Mouse (Mus musculus) midbrain, postnatal 0 days (tissue): Measurements from ENCODE around the gene Rtl5. TPM values are rescaled to one million over a fixed set of nuclear protein-coding genes. Genes with fewer than 3 reads are reported as not detected.
"Not testable (repeated sequence)": the region's sequence is repeated elsewhere in the genome, so short reads cannot be mapped to it uniquely, and the experiment has no call there.

Experiments
- ATAC-seq: fragments of 200-750 bp; cut with Nextera tagmentation; 2 replicates; pipeline ENCODE4 v1.8.0; 2017; ENCODE audit warnings: moderate number of reproducible peaks, mild to moderate bottlenecking, moderate TSS enrichment, moderate library complexity; ENCODE audit not compliant: low FRiP score
- DNase-seq: peaks from one replicate; pipeline ENCODE4 v3.0.0-alpha.2; 2015; ENCODE audit warnings: low spot score
- H3K27ac ChIP-seq: fragments of 300-500 bp; sonication (generic); 2 replicates; pipeline ENCODE4 v1.5.1; 2014; ENCODE audit warnings: low read depth, mild to moderate bottlenecking, low read length, mixed read lengths
- H3K27me3 ChIP-seq: fragments of 300-500 bp; sonication (generic); 2 replicates; pipeline ENCODE4 v1.6.1; 2014; ENCODE audit warnings: low read length, control low read depth, mixed read lengths; ENCODE audit not compliant: insufficient read depth
- H3K36me3 ChIP-seq: fragments of 300-500 bp; sonication (generic); 2 replicates; pipeline ENCODE4 v1.6.1; 2014; ENCODE audit warnings: low read length, control low read depth, mixed read lengths; ENCODE audit not compliant: insufficient read depth
- H3K4me1 ChIP-seq: fragments of 300-500 bp; sonication (generic); 2 replicates; pipeline ENCODE4 v1.6.1; 2014; ENCODE audit warnings: mild to moderate bottlenecking, control low read depth, antibody characterized with exemption, low read length, mixed read lengths; ENCODE audit not compliant: insufficient read depth
- H3K4me2 ChIP-seq: fragments of 300-500 bp; sonication (generic); 2 replicates; pipeline ENCODE4 v1.6.1; 2014; ENCODE audit warnings: low read depth, mild to moderate bottlenecking, low read length, mixed read lengths; ENCODE audit not compliant: poor library complexity, severe bottlenecking
- H3K4me3 ChIP-seq: fragments of 300-500 bp; sonication (generic); 2 replicates; pipeline ENCODE4 v1.5.1; 2014; ENCODE audit warnings: low read depth, mild to moderate bottlenecking, low read length, moderate library complexity
- H3K9ac ChIP-seq: fragments of 300-500 bp; sonication (generic); replicated peaks from 2 replicates; pipeline ENCODE4 v1.6.1; 2014; ENCODE audit warnings: mild to moderate bottlenecking, low read length, moderate library complexity, mixed read lengths; ENCODE audit not compliant: poor library complexity, severe bottlenecking
- H3K9me3 ChIP-seq: fragments of 300-500 bp; sonication (generic); 2 replicates; pipeline ENCODE4 v1.6.1; 2016; ENCODE audit warnings: low read length, control low read depth
- CTCF ChIP-seq: IDR thresholded peaks from 2 replicates; pipeline ENCODE4 v1.5.1; 2016; ENCODE audit warnings: antibody characterized with exemption, mild to moderate bottlenecking
- WGBS: fragments of 180-500 bp; shearing (Covaris S2); extraction: QIAGEN DNeasy Blood & Tissue Kit; methylation state at CpG from one replicate; pipeline ENCODE4 v1.1.7; 2014; 5-methylcytosine and 5-hydroxymethylcytosine counted together
- polyA plus RNA-seq: library from polyadenylated mRNA; unstranded; fragments of >200 nt; fragmentation: Nextera tagmentation; extraction: Ambion mirVana; gene quantifications from 2 replicates; pipeline ENCODE4 v1.2.1, GENCODE M21; 2015
- total RNA-seq: library from RNA; depleted of rRNA; stranded (reverse); fragments of >200 nt; gene quantifications from 2 replicates; pipeline ENCODE4 v1.2.3, GENCODE M21; 2014; rRNA removed

Gene Rtl5
- total RNA-seq (45.8 and 50.0 TPM in 2 replicates), polyA plus RNA-seq (6.2 and 7.5 TPM in 2 replicates)

DNA sequence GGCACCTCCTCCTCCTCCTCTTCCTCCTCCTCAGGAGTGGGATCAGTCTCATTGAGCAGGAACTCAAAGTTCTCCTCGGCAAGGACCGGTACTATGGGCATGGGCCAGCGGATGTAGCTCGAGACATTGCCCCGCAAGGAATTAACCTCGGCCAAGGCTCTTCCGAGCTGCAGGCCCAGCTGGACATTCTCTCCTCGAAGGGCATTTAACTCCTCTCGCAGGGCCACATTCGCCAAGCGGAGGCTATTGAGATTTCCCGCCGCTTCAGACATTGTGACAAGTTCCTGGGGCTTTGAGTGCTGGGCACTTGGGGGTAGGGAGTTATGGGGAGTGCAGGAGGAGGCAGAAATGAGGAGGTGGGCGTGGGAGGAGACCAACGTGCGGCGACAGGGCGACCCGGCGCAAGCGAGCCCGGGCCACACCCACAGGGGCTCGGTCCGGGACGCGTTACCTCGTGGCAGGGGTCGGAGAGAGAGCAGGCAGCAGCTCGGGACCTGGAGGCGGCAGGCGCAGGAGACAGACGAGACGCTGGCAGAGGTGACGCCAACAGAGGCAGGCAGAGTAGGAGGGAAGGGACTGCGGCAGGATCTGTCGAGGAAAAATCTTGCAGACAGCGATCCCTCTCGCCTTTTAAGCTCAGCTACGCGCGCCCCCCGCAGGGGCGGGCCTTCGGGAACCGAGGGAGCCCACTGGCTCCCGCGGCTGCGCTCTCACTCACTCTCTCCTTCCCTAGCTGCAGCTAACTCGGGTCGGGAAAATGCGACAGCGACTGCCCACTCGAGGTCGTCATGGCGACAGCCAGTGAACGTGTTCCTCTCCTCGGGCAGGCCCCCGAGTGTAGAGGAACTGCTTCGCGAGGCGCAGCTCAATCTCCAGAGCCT is at the start of gene Rtl5:
Gene Rtl5, minus strand, starts transcription at position 714 of the 881 bp plus-strand sequence.
- peak within 1 kb of the TSS; percentile 43 for H3K4me3 ChIP-seq
- H3K4me2 ChIP-seq, result peak within 1 kb of the TSS; percentile 58
- WGBS, result 20% methylated on average over 55 of the region's 61 CpGs
- no peaks in the 10 kb centered on the region for H3K36me3 ChIP-seq
- no peaks in the 10 kb centered on the region for H3K9me3 ChIP-seq
- no peaks in the 10 kb centered on the region for H3K27me3 ChIP-seq
- TF ChIP-seq CTCF, result 0 out of 2 replicates have a peak, but pooled peaks have one; percentile 13
- ATAC-seq (peak; percentile 92), DNase-seq (peak; percentile 91)
- H3K9ac ChIP-seq, result peak within 1 kb of the TSS; percentile 61
- no peaks in the 10 kb centered on the region for H3K4me1 ChIP-seq
- peak within 1 kb of the TSS; percentile 69 for H3K27ac ChIP-seq

DNA sequence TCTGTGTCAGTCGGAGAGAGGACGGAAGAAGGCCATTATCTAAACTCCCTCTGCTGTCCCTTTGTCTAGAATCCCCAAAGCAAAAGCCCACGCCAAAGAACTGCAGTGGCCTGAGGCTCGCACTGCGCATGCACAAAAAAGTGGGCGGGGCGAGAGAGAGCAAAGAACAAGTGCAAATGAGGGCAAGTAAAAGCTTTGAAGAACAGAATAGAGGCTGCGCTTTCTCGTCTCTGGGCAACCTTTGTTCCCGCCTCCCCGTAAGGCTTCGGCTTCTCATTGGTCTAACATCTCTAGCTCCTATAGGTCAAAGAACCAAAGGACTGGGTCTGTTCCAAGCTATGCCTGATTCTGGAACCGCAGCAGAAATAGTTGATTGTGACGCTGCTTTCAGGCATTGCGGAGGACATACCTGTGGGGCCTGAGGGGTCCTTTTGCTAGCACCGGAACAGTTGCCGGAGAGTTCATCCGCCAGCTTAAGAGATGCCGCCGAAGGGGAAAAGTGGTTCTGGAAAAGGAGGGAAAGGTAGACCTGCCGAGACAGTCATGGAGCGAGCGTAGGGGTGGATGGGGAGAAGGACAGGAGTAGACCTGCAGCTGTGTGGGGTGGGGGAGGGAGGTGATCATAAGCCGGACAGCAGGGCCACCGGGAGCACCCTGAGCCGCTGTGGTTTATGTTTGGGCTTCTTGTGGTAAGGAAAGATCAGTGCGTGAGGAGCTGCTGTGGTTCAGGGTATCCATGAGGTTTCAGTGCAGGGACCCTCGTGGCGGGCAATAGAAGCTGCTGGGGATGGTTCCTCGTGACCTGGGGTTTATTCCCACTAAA is 48.1 kb upstream of the Rtl5 start, which contains the start of gene Pin4:
Gene Pin4, plus strand, starts transcription at position 406 of the 823 bp plus-strand sequence.
- peak within 1 kb of the TSS; percentile 48 for H3K4me3 ChIP-seq
- peak within 1 kb of the TSS; percentile 65 for H3K4me2 ChIP-seq
- H3K27ac ChIP-seq, result peak within 1 kb of the TSS; percentile 68
- no peaks in the 10 kb centered on the region for H3K4me1 ChIP-seq
- TF ChIP-seq CTCF, result peak; percentile 50
- H3K9me3 ChIP-seq, result no peaks in the 10 kb centered on the region
- WGBS, result 21% methylated on average over 29 of the region's 30 CpGs
- H3K27me3 ChIP-seq, result no peaks in the 10 kb centered on the region
- peak; percentile 98 for ATAC-seq
- DNase-seq, result peak; percentile 98
- H3K9ac ChIP-seq, result peak within 1 kb of the TSS; percentile 57
- H3K36me3 ChIP-seq, result no peaks in the 10 kb centered on the region

DNA sequence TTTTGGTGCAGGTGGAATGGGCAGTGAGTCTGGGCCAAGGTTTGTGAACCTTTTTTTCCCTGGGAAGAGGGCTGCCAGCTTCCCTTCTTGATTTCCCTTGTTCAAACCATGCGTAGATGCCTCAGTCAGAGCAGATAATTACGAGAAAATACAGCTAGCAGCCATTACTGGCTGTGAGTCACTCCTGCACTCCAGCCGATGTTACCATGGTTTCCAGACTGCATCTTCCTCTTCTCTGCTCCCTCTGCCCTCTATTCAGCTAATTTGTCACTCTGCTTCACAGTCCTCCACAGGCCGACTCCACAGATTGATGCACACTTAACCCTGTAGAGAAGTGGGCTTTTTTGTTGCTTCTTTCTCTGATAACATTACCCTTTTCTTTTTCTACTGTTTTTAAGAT is 44.6 kb upstream of the Rtl5 start:
- no peak overlapping the region for H3K4me2 ChIP-seq
- WGBS, result 25% methylated on average over 4 of the region's 4 CpGs
- no peaks in the 10 kb centered on the region for H3K27me3 ChIP-seq
- no peak for ATAC-seq
- no peak overlapping the region for H3K9ac ChIP-seq
- TF ChIP-seq CTCF, result no peak
- H3K27ac ChIP-seq, result peak overlapping the region; percentile 75
- no peaks in the 10 kb centered on the region for H3K9me3 ChIP-seq
- no peak overlapping the region for H3K4me3 ChIP-seq
- peak; percentile 45 for DNase-seq
- H3K4me1 ChIP-seq, result no peaks in the 10 kb centered on the region
- no peaks in the 10 kb centered on the region for H3K36me3 ChIP-seq

DNA sequence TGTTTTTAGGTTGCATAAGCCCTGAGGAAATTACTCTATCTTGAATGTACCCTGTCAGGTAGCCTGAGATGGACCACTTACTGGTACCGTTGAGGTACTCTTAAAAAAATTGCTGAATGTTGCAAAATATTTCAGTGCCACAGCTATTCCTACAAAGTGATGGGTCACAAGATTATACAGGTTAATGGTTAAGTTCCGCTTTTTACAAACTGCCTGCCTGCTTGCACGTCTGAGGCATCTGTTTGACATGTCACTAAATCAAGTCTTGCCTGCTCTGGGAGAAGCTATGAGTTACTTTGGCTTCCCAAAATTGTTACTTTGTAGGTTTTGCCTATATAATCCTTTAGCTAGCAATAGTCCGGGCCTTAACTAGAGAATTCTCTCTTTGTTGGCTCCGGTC is 38.2 kb upstream of the Rtl5 start:
- H3K27ac ChIP-seq, H3K4me1 ChIP-seq, H3K9ac ChIP-seq, ATAC-seq, H3K4me2 ChIP-seq, H3K36me3 ChIP-seq, H3K9me3 ChIP-seq, DNase-seq, H3K27me3 ChIP-seq, H3K4me3 ChIP-seq: not testable (repeated sequence)
- WGBS, result 85% methylated on average over 5 of the region's 5 CpGs

- H3K4me1 ChIP-seq, DNase-seq, H3K27me3 ChIP-seq, H3K9ac ChIP-seq, H3K4me2 ChIP-seq, H3K4me3 ChIP-seq, ATAC-seq, H3K27ac ChIP-seq, H3K9me3 ChIP-seq, H3K36me3 ChIP-seq: not testable (repeated sequence)
- WGBS, result 66% methylated on average over 2 of the region's 2 CpGs
These were observed 32.7 kb upstream of the Rtl5 start for GRCm38 (mm10) chrX:102103830-102104229.
